Mouse (Mus musculus): ENCODE measurements at regions not wholly inside any gene's neighbourhood (a gene's known extent, or its start where the extent isn't known, plus 50 kb on each side); places are given as distances from the start of the nearest gene placed in this dataset.

DNA sequence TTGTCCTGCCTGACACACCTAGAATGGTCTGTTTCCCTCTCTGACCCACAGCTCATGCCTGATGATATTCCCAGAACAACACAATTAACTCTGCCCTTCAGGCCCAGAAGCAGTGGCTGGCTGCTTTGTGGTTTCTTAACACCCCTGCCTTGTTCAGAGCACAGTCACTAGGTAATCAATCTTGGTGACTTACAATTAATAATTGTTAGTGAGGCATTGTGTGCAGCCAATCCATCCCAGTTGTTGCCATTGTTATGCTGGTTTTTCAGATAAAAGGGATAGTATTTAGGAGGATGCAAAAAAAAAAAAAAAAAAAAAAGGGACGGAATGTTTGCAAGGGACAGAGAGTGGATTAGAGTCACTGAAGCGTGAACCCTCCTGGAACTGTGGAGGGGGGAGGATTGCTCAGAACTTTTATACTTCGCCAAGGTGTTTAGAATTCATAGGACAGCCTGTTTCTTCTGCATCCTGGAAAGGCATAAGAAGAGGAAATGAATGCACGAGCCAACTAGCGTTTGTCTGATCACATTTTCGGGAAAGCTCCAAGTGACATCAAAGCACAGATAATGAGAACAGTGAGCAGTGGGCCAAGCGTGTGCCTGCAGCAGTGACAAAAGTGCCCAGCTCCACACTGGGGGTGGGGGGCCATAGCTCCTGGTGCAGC, 475.3 kb downstream of the Nedd1 start:
- 65% methylated on average over 7 of the region's 7 CpGs for WGBS
- Histone ChIP-seq H3K27ac (ENCODE audit: insufficient read depth, low read depth, low read length) (no peak overlapping the region), H3K4me1 (ENCODE audit: control insufficient read depth, insufficient read depth, insufficient read length, low read length) (no peaks in the 10 kb centered on the region), H3K4me3 (ENCODE audit: low read depth, low read length) (no peak overlapping the region), H3K27me3 (ENCODE audit: control insufficient read depth, insufficient read depth, low read length) (no peaks in the 10 kb centered on the region), H3K36me3 (ENCODE audit: control insufficient read depth, insufficient read depth, low read length) (no peaks in the 10 kb centered on the region)
- TF ChIP-seq POLR2A (IDR thresholded peaks at IDR 0.05; ENCODE audit: low read depth, low read length) (no peak), CTCF (IDR thresholded peaks at IDR 0.05; ENCODE audit: extremely low read depth, insufficient read length, insufficient replicate concordance, low read depth, low read length) (no peak)

DNA sequence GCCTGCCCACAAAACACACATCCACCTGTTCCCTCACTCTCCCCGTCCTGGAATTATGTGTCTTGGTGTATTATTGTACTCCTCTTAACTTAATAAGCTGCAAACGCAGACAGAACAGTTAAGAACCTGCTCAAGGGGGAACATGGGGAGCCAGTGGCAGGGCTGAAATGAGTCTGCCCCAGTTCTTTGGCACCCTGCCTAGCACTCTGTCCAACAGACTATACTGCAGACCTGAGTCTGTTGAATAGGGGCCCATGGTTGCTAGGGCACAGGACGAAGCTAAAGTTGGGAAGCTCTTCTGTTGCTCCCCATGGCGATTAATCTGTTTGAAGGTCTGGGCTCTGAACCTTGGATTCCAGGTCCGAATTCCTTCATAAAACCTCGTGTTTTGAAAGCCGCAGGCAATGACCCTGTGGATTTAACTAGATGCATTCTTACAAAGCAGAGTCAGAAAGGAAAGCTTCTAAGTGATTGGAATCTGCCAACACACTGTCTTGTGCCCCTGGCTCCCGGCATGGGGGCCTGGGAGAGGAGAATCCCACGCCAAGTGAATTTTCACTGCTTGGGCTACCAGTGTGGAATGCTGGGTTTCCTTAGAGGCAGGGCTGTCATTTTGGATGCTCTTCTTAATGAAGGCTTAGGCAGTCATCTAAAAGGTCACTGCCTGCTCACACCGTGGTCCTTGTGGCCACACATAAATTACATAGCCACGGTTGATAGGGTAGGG, 479.3 kb downstream of the Nedd1 start:
- no peak overlapping the region for H3K27ac ChIP-seq (ENCODE audit: insufficient read depth, low read depth, low read length)
- TF ChIP-seq POLR2A (IDR thresholded peaks at IDR 0.05; ENCODE audit: low read depth, low read length) (no peak), CTCF (IDR thresholded peaks at IDR 0.05; ENCODE audit: extremely low read depth, insufficient read length, insufficient replicate concordance, low read depth, low read length) (no peak)
- H3K36me3 ChIP-seq (ENCODE audit: control insufficient read depth, insufficient read depth, low read length): no peaks in the 10 kb centered on the region
- H3K4me3 ChIP-seq (ENCODE audit: low read depth, low read length): no peak overlapping the region
- WGBS: 71% methylated on average over 11 of the region's 11 CpGs
- no peaks in the 10 kb centered on the region for H3K4me1 ChIP-seq (ENCODE audit: control insufficient read depth, insufficient read depth, insufficient read length, low read length)
- H3K27me3 ChIP-seq (ENCODE audit: control insufficient read depth, insufficient read depth, low read length): no peaks in the 10 kb centered on the region

DNA sequence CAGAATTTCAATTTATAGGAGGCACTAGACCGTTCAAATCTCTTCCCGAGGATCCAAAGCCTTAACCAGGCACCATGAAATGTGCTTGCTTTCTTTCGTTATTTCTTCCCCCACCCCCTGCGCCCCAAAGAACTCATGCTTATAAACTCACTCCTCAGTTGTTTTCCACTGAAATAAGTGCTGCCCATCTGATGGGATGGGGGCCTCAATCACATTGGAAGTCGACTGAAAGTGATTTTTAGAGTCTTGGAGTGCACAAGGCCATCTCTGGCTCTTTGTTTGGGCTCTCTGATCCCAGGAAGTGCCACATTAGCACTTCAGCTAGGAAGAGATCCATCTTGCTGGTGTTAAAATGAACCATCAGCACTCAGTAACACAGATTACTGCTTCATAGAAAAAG, 484.3 kb downstream of the Nedd1 start:
- 74% methylated on average over 5 of the region's 5 CpGs for WGBS
- no peak overlapping the region for H3K27ac ChIP-seq (ENCODE audit: insufficient read depth, low read depth, low read length)
- H3K4me3 ChIP-seq (ENCODE audit: low read depth, low read length): no peak overlapping the region
- H3K27me3 ChIP-seq (ENCODE audit: control insufficient read depth, insufficient read depth, low read length): no peaks in the 10 kb centered on the region
- H3K4me1 ChIP-seq (ENCODE audit: control insufficient read depth, insufficient read depth, insufficient read length, low read length): no peaks in the 10 kb centered on the region
- TF ChIP-seq CTCF (IDR thresholded peaks at IDR 0.05; ENCODE audit: extremely low read depth, insufficient read length, insufficient replicate concordance, low read depth, low read length) (no peak), POLR2A (IDR thresholded peaks at IDR 0.05; ENCODE audit: low read depth, low read length) (no peak)
- H3K36me3 ChIP-seq (ENCODE audit: control insufficient read depth, insufficient read depth, low read length): no peaks in the 10 kb centered on the region

DNA sequence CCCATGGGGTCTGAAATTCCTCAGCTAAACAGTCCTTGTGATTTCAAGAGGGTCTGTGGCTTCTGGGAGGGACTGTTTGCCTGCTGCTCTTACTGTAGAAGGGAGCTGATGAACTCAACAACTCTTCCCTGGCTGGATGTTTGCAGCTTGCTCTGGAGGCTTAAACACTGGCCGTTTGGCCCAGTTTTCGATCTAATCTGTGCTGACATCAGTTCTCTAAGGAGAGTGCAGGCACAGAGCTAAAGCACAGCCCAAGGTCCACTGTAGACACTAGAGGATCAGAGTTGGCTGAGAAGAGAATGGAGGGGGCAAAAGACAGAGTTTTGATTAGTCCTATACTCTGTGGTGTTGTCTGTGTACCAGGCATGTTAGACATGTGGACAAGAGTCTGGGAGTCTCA, 490.1 kb downstream of the Nedd1 start:
- WGBS: 56% methylated on average over 2 of the region's 2 CpGs
- Histone ChIP-seq H3K4me3 (ENCODE audit: low read depth, low read length) (no peak overlapping the region), H3K36me3 (ENCODE audit: control insufficient read depth, insufficient read depth, low read length) (no peaks in the 10 kb centered on the region), H3K4me1 (ENCODE audit: control insufficient read depth, insufficient read depth, insufficient read length, low read length) (no peaks in the 10 kb centered on the region), H3K27ac (ENCODE audit: insufficient read depth, low read depth, low read length) (no peak overlapping the region), H3K27me3 (ENCODE audit: control insufficient read depth, insufficient read depth, low read length) (no peaks in the 10 kb centered on the region)
- TF ChIP-seq CTCF (IDR thresholded peaks at IDR 0.05; ENCODE audit: extremely low read depth, insufficient read length, insufficient replicate concordance, low read depth, low read length) (no peak), POLR2A (IDR thresholded peaks at IDR 0.05; ENCODE audit: low read depth, low read length) (no peak)

- Histone ChIP-seq H3K36me3 (ENCODE audit: control insufficient read depth, insufficient read depth, low read length) (no peaks in the 10 kb centered on the region), H3K27me3 (ENCODE audit: control insufficient read depth, insufficient read depth, low read length) (no peaks in the 10 kb centered on the region), H3K4me3 (ENCODE audit: low read depth, low read length) (no peak overlapping the region), H3K4me1 (ENCODE audit: control insufficient read depth, insufficient read depth, insufficient read length, low read length) (no peaks in the 10 kb centered on the region), H3K27ac (ENCODE audit: insufficient read depth, low read depth, low read length) (no peak overlapping the region)
- WGBS: 83% methylated on average over 4 of the region's 4 CpGs
- no peak for TF ChIP-seq CTCF (IDR thresholded peaks at IDR 0.05; ENCODE audit: extremely low read depth, insufficient read length, insufficient replicate concordance, low read depth, low read length)
- TF ChIP-seq POLR2A (IDR thresholded peaks at IDR 0.05; ENCODE audit: low read depth, low read length): no peak
Observed at GRCm38 (mm10) chr10:92225818-92226217, 496.4 kb downstream of the Nedd1 start.

- Histone ChIP-seq H3K36me3 (ENCODE audit: control insufficient read depth, insufficient read depth, low read length) (no peaks in the 10 kb centered on the region), H3K4me3 (ENCODE audit: low read depth, low read length) (no peak overlapping the region), H3K4me1 (ENCODE audit: control insufficient read depth, insufficient read depth, insufficient read length, low read length) (no peaks in the 10 kb centered on the region), H3K27ac (ENCODE audit: insufficient read depth, low read depth, low read length) (no peak overlapping the region), H3K27me3 (ENCODE audit: control insufficient read depth, insufficient read depth, low read length) (no peaks in the 10 kb centered on the region)
- no peak for TF ChIP-seq POLR2A (IDR thresholded peaks at IDR 0.05; ENCODE audit: low read depth, low read length)
- no peak for TF ChIP-seq CTCF (IDR thresholded peaks at IDR 0.05; ENCODE audit: extremely low read depth, insufficient read length, insufficient replicate concordance, low read depth, low read length)
- WGBS: 84% methylated on average over 7 of the region's 7 CpGs
Observed at GRCm38 (mm10) chr10:92225071-92225470, 497.1 kb downstream of the Nedd1 start.

DNA sequence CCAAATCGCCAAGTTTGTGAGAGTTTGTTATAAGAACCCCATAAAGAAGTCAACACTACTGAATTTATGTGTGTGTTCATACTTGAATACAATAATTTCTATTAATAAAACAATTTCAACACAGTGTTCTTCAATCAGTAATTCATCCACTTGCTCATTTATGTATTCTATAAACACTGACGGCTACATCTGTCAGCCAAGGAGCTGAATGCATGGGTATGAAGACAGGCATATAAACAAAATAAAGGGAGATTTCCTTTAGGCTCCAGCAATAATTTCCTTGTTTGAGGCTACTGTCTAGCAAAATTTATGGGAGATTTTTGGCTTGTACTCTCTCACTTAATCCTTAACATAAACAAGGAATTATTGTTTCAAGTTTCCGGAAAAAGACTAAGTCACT, 502.9 kb downstream of the Nedd1 start:
- H3K36me3 ChIP-seq (ENCODE audit: control insufficient read depth, insufficient read depth, low read length): no peaks in the 10 kb centered on the region
- TF ChIP-seq CTCF (IDR thresholded peaks at IDR 0.05; ENCODE audit: extremely low read depth, insufficient read length, insufficient replicate concordance, low read depth, low read length): no peak
- no peak for TF ChIP-seq POLR2A (IDR thresholded peaks at IDR 0.05; ENCODE audit: low read depth, low read length)
- no peak overlapping the region for H3K4me3 ChIP-seq (ENCODE audit: low read depth, low read length)
- no peak overlapping the region for H3K27ac ChIP-seq (ENCODE audit: insufficient read depth, low read depth, low read length)
- H3K4me1 ChIP-seq (ENCODE audit: control insufficient read depth, insufficient read depth, insufficient read length, low read length): no peaks in the 10 kb centered on the region
- no peaks in the 10 kb centered on the region for H3K27me3 ChIP-seq (ENCODE audit: control insufficient read depth, insufficient read depth, low read length)
- 68% methylated on average over 3 of the region's 3 CpGs for WGBS
